ENCODE assay signal across 15 mouse cellular contexts in genomic region chr12:84149971-84150370, GRCm38 (mm10). TPM values are rescaled to one million over a fixed set of nuclear protein-coding genes. Genes with fewer than 3 reads are reported as not detected.
DNase-seq lines count a peak whose midpoint lies in the region; ATAC-seq and TF ChIP-seq lines count a peak whose summit lies in the region.
"Had no signal": no experiment of that assay in that cellular context is flagged by ENCODE, and none has a peak within 500 bp of the region (broad histone marks: within the 10 kb centered on the region; RNA-seq: fewer than 3 reads in every experiment).

No protein-coding gene starts in this region.

- H3K36me3 ChIP-seq in hindbrain, embryonic 13.5 days = peaks cover 35% of the 10 kb centered on the region
- peaks cover 30% of the 10 kb centered on the region; the same call in 1 of the 2 replicates for H3K36me3 ChIP-seq in midbrain, embryonic 12.5 days

- peak overlapping the region; percentile 25; the same call in 1 of the 2 replicates for H3K4me2 ChIP-seq in hindbrain, embryonic 13.5 days
- peak overlapping the region; percentile 28 for H3K4me2 ChIP-seq in midbrain, embryonic 12.5 days (replicated peaks)
- H3K4me2 ChIP-seq: limb, embryonic 15.5 days had no signal

- intact Hi-C loops in heart, postnatal 36 days (cut with DNase I) = no loop called here

- 0 out of 2 replicates have a peak overlapping the region, but pooled peaks have one; percentile 18 for H3K27ac ChIP-seq in hindbrain, embryonic 13.5 days
- no peak overlapping the region for H3K27ac ChIP-seq in midbrain, embryonic 12.5 days (replicated peaks)
- H3K27ac ChIP-seq: limb, embryonic 15.5 days had no signal

- no peaks in the 10 kb centered on the region for H3K27me3 ChIP-seq in hindbrain, embryonic 13.5 days
- no peaks in the 10 kb centered on the region for H3K27me3 ChIP-seq in midbrain, embryonic 12.5 days
- H3K27me3 ChIP-seq: limb, embryonic 15.5 days had no signal

- H3K4me3 ChIP-seq in hindbrain, embryonic 13.5 days = no peak overlapping the region
- H3K4me3 ChIP-seq in midbrain, embryonic 12.5 days = no peak overlapping the region
- H3K4me3 ChIP-seq: limb, embryonic 15.5 days had no signal

- no peak for TF ChIP-seq POLR2A in brain, embryonic 14.5 days (IDR thresholded peaks at IDR 0.05; ENCODE audit: borderline replicate concordance, extremely low read depth, insufficient read depth, insufficient read length, poor library complexity, severe bottlenecking)

- no peak for TF ChIP-seq CTCF in brain, embryonic 14.5 days (IDR thresholded peaks at IDR 0.05; ENCODE audit: borderline replicate concordance, extremely low read depth, insufficient read depth, insufficient read length)

- no peak for ATAC-seq in hindbrain, embryonic 13.5 days (ENCODE audit: low FRiP score)
- ATAC-seq in midbrain, embryonic 12.5 days (ENCODE audit: low FRiP score, low read depth) = no peak

- H3K4me1 ChIP-seq in hindbrain, embryonic 13.5 days (replicated peaks) = peaks cover 37% of the 10 kb centered on the region
- H3K4me1 ChIP-seq in midbrain, embryonic 12.5 days = peaks cover 32% of the 10 kb centered on the region

- DNase-seq in heart, adult 11 months = peak; percentile 90
- no peak for DNase-seq in heart, postnatal 36 days
- peak; percentile 45 for DNase-seq in brain, embryonic 14.5 days (ENCODE audit: low read depth)
- no peak for DNase-seq in gastrocnemius, adult 8-10 months (ENCODE audit: low spot score in 2 of 2)
- DNase-seq in cerebellum, postnatal 25 days = no peak
- DNase-seq in gastrocnemius, postnatal 4 days (ENCODE audit: low spot score in 2 of 2) = no peak
- DNase-seq: cerebellum, postnatal 14 days; gastrocnemius, postnatal 25 days; heart, postnatal 14 days; kidney, postnatal 10 days; layer of hippocampus, postnatal 36 days had no signal

- WGBS in hindbrain, embryonic 13.5 days = 20% methylated on average over 15 of the region's 15 CpGs
- WGBS in midbrain, embryonic 12.5 days = 62% methylated on average over 15 of the region's 15 CpGs

- no peaks in the 10 kb centered on the region for H3K9me3 ChIP-seq in hindbrain, embryonic 13.5 days
- H3K9me3 ChIP-seq in midbrain, embryonic 12.5 days = no peaks in the 10 kb centered on the region
- H3K9me3 ChIP-seq: limb, embryonic 15.5 days had no signal

- H3K9ac ChIP-seq in hindbrain, embryonic 13.5 days = peak overlapping the region; percentile 58; the same call in 1 of the 2 replicates
- no peak overlapping the region for H3K9ac ChIP-seq in midbrain, embryonic 12.5 days (replicated peaks)
- H3K9ac ChIP-seq: limb, embryonic 15.5 days had no signal

RNA-seq across cellular contexts. Expression of gene Pnma1, which starts 1.7 kb away (rescaled TPM):
- total RNA-seq in heart, postnatal 36 days (2021) = under 1 TPM; 0.11 to 0.22 TPM
- polyA plus RNA-seq in brain, embryonic 14.5 days (2012; rRNA removed) = 3.2 TPM in 2 replicates
- polyA plus RNA-seq in hindbrain, embryonic 13.5 days (2015; fragmentation: Nextera tagmentation; extraction: Ambion mirVana) = 3.5 and 3.8 TPM in 2 replicates
- polyA plus RNA-seq in midbrain, embryonic 12.5 days (2016; fragmentation: Nextera tagmentation; extraction: Ambion mirVana) = 3.6 and 3.7 TPM in 2 replicates
- under 1 TPM in 3 of 4 experiments, not detected in 1; 0.10 to 0.17 (median 0.16) TPM for total RNA-seq in gastrocnemius, adult 8-10 months (2022)
- under 1 TPM; 0.54 to 0.81 TPM for total RNA-seq in gastrocnemius, postnatal 4 days (2021)

RNA-seq across cellular contexts. Expression of gene Dnal1, which starts 35.8 kb away (rescaled TPM):
- total RNA-seq in heart, postnatal 36 days (2021) = 1 to 10 TPM; 8.5 to 8.8 TPM
- polyA plus RNA-seq in brain, embryonic 14.5 days (2012; rRNA removed) = 15.6 and 20.2 TPM in 2 replicates
- 9.1 and 9.7 TPM in 2 replicates for polyA plus RNA-seq in hindbrain, embryonic 13.5 days (2015; fragmentation: Nextera tagmentation; extraction: Ambion mirVana)
- polyA plus RNA-seq in midbrain, embryonic 12.5 days (2016; fragmentation: Nextera tagmentation; extraction: Ambion mirVana) = 6.9 and 7.4 TPM in 2 replicates
- 1 to 10 TPM; 6.0 to 8.3 (median 6.9) TPM for total RNA-seq in gastrocnemius, adult 8-10 months (2022)
- total RNA-seq in gastrocnemius, postnatal 4 days (2021) = 10 to 100 TPM; 10.2 to 14.8 TPM

RNA-seq across cellular contexts. Expression of gene Acot6, which starts 49.5 kb away (rescaled TPM):
- 1 to 10 TPM; 1.7 to 3.3 TPM for total RNA-seq in heart, postnatal 36 days (2021)
- 2.8 and 3.0 TPM in 2 replicates for polyA plus RNA-seq in brain, embryonic 14.5 days (2012; rRNA removed)
- polyA plus RNA-seq in hindbrain, embryonic 13.5 days (2015; fragmentation: Nextera tagmentation; extraction: Ambion mirVana) = 0.88 and 0.97 TPM in 2 replicates
- polyA plus RNA-seq in midbrain, embryonic 12.5 days (2016; fragmentation: Nextera tagmentation; extraction: Ambion mirVana) = 0.88 and 1.1 TPM in 2 replicates
- total RNA-seq in gastrocnemius, adult 8-10 months (2022) = 1 to 10 TPM; 1.9 to 3.2 (median 2.3) TPM
- 1 to 10 TPM; 3.2 to 4.3 TPM for total RNA-seq in gastrocnemius, postnatal 4 days (2021)
- total RNA-seq: neutrophil, adult 5-6 weeks had no signal

Comparison
In these comparisons a context has a peak if more than half of its experiments do, and no peak if none do; other contexts are left out.
1. DNase-seq: peak in heart, adult 11 months (single experiment) and brain, embryonic 14.5 days (single experiment); none in heart, postnatal 36 days (0 of 2), gastrocnemius, adult 8-10 months (0 of 2), cerebellum, postnatal 25 days (0 of 2) and gastrocnemius, postnatal 4 days (0 of 2).